Mouse (Mus musculus): ENCODE results near the gene Col13a1.

The Col13a1 gene

GRCm38 (mm10) chr10:61844475-61844874, 134.4 kb downstream of the Col13a1 start:
- in situ Hi-C loops (cut with MboI; ENCODE audit: low pct_unique_long_range_greater_than_20kb in 1 of 2, low sequenced_read_pairs in 2 of 2, unreplicated experiment in 1 of 2) = no loop called here

- in situ Hi-C loops (cut with MboI; ENCODE audit: low pct_unique_long_range_greater_than_20kb in 1 of 2, low sequenced_read_pairs in 2 of 2, unreplicated experiment in 1 of 2) = no loop called here
Observed at GRCm38 (mm10) chr10:61842261-61842660, 136.6 kb downstream of the Col13a1 start.

DNA sequence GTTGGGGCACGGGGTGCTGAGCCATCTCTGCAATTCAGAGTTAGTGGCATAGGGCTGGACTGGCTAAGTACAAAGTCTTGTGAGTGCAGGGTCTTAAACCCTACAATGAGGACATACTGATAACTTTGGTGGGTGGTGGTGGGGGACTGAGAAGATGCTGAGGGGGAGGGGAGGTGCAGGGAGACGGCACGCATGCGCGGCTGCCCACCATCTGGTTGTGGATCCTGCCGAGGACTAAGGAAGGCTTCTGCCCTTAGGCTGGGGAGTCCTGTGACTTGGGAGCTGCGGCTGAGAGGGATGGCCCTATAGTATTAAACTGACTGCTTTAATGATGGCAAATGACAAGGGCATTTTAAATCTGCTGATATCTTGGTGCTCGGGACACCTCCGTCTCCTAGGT, 139.6 kb downstream of the Col13a1 start:
- in situ Hi-C loops (cut with MboI; ENCODE audit: low pct_unique_long_range_greater_than_20kb in 1 of 2, low sequenced_read_pairs in 2 of 2, unreplicated experiment in 1 of 2) = loop anchor here in 1 of 2 experiments (5.0 kb wide), 1 partner anchor 33 kb away; no protein-coding TSS in a partner anchor

DNA sequence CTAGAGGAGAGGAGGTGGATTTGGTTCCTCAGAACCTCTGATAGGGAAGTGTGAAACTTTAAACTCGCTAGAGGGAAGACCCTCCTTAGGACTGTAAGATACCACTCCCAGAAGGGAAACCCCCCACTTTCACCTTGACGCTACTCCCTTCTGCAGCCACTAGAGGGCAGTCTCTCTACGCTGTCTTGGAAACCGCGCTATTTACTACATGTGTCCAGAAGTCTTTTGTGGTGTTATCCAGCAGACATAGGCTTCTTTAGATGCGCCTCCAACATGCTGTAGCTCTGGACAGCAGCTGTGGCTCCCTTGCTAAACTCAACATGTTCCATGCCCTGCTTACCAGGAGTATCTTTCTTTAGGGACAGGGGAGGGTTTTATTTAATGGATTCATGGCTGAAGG, 140.1 kb downstream of the Col13a1 start:
- in situ Hi-C loops (cut with MboI; ENCODE audit: low pct_unique_long_range_greater_than_20kb in 1 of 2, low sequenced_read_pairs in 2 of 2, unreplicated experiment in 1 of 2) = loop anchor here in 1 of 2 experiments (5.0 kb wide), 1 partner anchor 34 kb away; no protein-coding TSS in a partner anchor

- in situ Hi-C loops (cut with MboI; ENCODE audit: low pct_unique_long_range_greater_than_20kb in 1 of 2, low sequenced_read_pairs in 2 of 2, unreplicated experiment in 1 of 2) = loop anchor here in 1 of 2 experiments (5.0 kb wide), 1 partner anchor 35 kb away; no protein-coding TSS in a partner anchor
Observed at GRCm38 (mm10) chr10:61837286-61837685, 141.6 kb downstream of the Col13a1 start.

GRCm38 (mm10) chr10:61834288-61834687, 144.6 kb downstream of the Col13a1 start:
- in situ Hi-C loops (cut with MboI; ENCODE audit: low pct_unique_long_range_greater_than_20kb in 1 of 2, low sequenced_read_pairs in 2 of 2, unreplicated experiment in 1 of 2) = no loop called here

- in situ Hi-C loops (cut with MboI; ENCODE audit: low pct_unique_long_range_greater_than_20kb in 1 of 2, low sequenced_read_pairs in 2 of 2, unreplicated experiment in 1 of 2) = no loop called here
Observed at GRCm38 (mm10) chr10:61832713-61833112, 146.2 kb downstream of the Col13a1 start.

DNA sequence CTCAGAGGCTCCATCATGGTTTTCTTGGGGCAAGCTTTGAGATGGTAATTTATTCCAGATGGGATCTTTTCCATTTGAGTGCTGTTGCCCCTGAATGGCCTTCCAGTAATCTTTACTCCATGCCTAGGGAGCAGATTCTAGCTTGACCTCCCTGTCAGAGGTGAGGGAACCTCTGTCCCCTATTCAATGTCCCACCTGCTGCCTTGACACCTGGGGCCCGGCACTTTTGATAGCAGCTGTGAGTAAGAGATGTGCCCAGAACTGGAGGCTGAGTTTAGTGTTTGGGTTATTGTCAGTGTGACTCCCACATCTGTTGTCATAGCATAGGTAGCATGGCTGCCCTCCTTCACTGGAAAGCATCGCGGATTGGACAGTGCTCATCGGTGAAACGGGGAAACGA, 147.2 kb downstream of the Col13a1 start:
- in situ Hi-C loops (cut with MboI; ENCODE audit: low pct_unique_long_range_greater_than_20kb in 1 of 2, low sequenced_read_pairs in 2 of 2, unreplicated experiment in 1 of 2) = no loop called here

DNA sequence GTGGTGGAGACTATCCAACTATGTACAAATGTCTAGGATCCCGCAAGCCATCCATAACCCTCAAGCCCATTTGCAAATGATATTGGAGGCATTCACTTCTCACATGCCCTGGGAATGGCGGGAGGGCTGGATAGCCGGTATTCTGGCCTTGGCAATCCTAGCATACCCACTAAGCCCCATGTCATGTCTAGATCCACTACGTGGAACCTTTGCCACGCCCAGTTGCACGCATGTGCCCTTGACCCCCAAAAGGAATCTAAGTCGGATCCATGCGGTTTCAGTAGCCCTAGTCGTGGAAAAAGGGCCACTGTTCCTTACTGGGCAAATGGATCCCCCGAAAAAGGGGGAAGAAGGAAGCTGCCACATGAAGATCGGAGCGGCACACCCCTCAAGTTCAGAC, 147.7 kb downstream of the Col13a1 start:
- in situ Hi-C loops (cut with MboI; ENCODE audit: low pct_unique_long_range_greater_than_20kb in 1 of 2, low sequenced_read_pairs in 2 of 2, unreplicated experiment in 1 of 2) = no loop called here

DNA sequence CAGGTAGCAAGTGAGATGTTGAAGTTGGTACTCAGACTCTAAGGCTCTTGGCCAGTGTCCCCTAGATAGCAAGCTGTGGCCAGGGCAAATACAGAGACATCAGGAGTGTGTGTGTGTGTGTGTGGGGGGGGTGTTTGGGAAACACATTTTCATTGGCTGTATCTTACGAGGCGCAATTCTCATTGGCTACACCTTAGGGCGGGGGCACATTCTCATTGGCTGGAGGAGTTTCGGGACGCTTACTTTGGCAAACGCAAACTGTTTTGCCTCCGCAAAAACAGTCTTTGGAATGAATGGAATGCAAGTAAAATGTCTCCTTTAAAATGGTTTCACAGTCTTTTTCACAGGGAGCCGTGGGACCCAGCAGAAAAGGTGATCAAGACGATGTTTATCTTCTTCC, 148.1 kb downstream of the Col13a1 start:
- in situ Hi-C loops (cut with MboI; ENCODE audit: low pct_unique_long_range_greater_than_20kb in 1 of 2, low sequenced_read_pairs in 2 of 2, unreplicated experiment in 1 of 2) = no loop called here

GRCm38 (mm10) chr10:61829046-61829445, 149.9 kb downstream of the Col13a1 start:
- in situ Hi-C loops (cut with MboI; ENCODE audit: low pct_unique_long_range_greater_than_20kb in 1 of 2, low sequenced_read_pairs in 2 of 2, unreplicated experiment in 1 of 2) = no loop called here

- in situ Hi-C loops (cut with MboI; ENCODE audit: low pct_unique_long_range_greater_than_20kb in 1 of 2, low sequenced_read_pairs in 2 of 2, unreplicated experiment in 1 of 2) = no loop called here
Observed at GRCm38 (mm10) chr10:61827950-61828936, 150.7 kb downstream of the Col13a1 start.

DNA sequence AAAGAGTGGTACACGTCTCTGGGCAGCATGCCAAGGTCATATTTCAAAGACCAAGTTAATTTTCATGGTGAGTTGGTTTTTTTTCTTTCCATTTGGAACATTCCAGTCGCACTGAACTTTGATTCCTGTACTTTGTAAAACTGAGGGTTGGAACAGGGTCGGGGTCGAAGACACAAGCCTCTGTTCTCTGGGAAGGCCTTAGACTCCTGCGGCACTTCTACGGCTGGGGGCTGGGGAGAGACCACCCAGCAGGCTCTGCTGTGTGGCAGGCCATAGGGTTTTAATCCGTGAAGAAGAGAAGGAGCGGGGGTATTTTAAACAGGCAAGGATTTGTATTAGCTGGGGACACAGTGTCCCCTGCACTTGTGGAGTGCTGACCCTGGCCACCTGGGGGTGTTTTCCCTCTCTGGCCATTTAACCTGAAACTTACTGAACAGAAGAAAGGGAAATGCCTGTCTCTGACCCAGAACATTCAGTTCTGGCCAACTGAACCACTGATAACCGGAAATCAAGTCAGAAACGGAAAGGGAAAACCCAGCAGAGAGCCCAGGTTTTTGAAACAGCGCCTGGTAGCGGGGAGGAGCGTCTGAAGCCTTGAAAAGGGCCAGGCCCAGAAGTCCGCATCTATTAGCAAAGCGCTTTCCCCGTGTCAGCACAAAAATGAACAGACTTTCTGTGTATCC, 152.0 kb downstream of the Col13a1 start:
- in situ Hi-C loops (cut with MboI; ENCODE audit: low pct_unique_long_range_greater_than_20kb in 1 of 2, low sequenced_read_pairs in 2 of 2, unreplicated experiment in 1 of 2) = no loop called here

DNA sequence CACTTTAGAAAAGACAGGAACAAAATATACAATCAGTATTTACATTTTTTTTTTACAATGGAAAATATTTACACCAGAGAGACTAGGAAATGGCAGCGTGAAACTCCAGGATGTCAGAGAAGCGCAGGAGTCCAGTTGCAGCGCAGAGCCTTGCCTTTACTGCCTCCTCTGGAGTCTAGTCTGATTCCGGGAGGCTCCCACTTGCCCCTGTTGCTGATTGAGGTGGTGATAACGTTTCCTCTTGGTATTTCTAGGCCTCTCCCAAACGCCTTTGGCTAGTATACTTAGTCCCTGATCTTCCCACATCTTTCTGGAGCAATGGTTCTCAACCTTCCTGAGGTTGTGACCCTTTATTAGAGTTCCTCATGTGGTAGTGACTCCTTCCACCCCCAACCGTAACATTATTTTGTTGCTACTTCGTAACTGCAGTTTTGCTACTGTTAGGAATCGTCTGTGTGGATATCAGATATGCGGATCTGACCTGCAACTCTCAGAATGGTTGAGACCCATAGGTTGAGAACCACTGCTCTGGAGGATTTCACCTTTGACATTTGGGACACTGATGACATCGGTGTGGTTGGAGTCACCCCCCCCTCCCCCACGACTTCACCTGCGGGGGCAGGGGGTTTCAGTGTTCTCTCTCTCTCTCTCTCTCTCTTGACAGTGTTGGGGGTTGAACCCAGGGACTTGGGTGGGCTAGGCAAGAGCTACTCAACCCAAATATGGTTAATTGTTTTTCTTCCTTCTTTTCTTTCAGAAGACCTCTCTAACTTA, 152.7 kb downstream of the Col13a1 start:
- in situ Hi-C loops (cut with MboI; ENCODE audit: low pct_unique_long_range_greater_than_20kb in 1 of 2, low sequenced_read_pairs in 2 of 2, unreplicated experiment in 1 of 2) = no loop called here

DNA sequence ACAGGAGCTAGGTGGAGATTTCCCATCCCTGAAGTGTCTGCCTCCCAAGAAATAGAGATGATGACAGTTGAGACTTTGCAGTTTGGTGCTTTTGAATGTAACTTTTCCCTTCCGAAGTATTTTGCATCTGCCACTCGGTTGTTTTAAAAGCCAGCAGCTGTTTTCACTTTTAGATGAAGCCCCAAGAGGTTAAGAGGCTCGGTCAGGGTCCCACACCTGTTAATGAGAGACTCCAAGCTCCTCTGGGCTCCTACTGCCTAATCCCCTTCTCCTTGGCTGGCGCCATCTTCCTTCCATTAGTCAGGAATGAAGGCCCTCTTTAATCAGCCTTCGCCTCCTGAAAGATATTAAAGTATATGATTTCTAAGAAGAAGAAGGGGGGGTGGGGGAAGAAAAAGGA, 153.4 kb downstream of the Col13a1 start:
- in situ Hi-C loops (cut with MboI; ENCODE audit: low pct_unique_long_range_greater_than_20kb in 1 of 2, low sequenced_read_pairs in 2 of 2, unreplicated experiment in 1 of 2) = no loop called here

DNA sequence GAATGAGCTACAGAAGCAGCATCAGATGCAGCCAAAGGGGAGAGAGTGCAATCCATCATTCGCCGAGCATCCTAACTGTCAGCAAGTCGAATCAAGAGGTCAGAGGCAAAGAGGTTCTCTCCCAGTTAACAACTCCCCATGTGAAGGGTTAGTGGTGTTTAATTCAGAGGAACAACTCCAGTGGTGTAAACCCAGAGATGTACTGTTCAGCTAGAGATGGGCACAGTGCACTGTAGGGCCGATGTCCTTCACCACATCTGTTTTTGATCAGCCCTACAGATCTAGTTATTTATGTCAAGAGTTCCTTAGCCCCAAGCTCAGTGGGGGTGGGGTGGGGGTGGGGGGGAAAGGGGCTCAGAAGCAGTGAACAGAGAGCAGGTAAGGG, 155.2 kb downstream of the Col13a1 start:
- in situ Hi-C loops (cut with MboI; ENCODE audit: low pct_unique_long_range_greater_than_20kb in 1 of 2, low sequenced_read_pairs in 2 of 2, unreplicated experiment in 1 of 2) = no loop called here

GRCm38 (mm10) chr10:61822968-61823730, 155.8 kb downstream of the Col13a1 start:
- in situ Hi-C loops (cut with MboI; ENCODE audit: low pct_unique_long_range_greater_than_20kb in 1 of 2, low sequenced_read_pairs in 2 of 2, unreplicated experiment in 1 of 2) = no loop called here

DNA sequence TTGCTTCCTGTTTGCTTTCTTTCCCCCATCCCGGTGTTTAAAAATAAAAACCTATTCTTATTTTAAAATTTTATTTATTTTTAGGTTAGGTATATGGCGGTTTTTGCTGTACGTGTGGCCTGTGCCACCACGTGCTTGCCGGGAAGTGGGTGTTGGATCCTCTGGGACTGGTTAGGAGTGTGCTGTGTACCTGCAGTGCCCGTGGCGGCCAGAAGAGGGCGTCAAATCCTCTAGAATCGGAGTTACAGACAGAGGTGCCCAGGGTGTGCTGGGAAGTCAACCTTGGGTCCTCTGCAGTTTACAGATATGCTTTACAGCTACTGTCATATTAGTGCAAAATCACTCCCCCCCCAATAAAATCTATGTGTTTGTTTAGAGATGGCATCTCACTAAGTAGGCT, 158.9 kb downstream of the Col13a1 start:
- in situ Hi-C loops (cut with MboI; ENCODE audit: low pct_unique_long_range_greater_than_20kb in 1 of 2, low sequenced_read_pairs in 2 of 2, unreplicated experiment in 1 of 2) = no loop called here

Measured in mouse embryonic stem cell (cell line).